Mouse (Mus musculus) retina, embryonic 14.5 days (tissue): ENCODE results near the gene Mreg.

Experiments
- DNase-seq: peaks from one replicate; pipeline ENCODE4 v3.0.0-alpha.2; 2015; ENCODE audit warnings: low spot score

Mreg gene

DNA sequence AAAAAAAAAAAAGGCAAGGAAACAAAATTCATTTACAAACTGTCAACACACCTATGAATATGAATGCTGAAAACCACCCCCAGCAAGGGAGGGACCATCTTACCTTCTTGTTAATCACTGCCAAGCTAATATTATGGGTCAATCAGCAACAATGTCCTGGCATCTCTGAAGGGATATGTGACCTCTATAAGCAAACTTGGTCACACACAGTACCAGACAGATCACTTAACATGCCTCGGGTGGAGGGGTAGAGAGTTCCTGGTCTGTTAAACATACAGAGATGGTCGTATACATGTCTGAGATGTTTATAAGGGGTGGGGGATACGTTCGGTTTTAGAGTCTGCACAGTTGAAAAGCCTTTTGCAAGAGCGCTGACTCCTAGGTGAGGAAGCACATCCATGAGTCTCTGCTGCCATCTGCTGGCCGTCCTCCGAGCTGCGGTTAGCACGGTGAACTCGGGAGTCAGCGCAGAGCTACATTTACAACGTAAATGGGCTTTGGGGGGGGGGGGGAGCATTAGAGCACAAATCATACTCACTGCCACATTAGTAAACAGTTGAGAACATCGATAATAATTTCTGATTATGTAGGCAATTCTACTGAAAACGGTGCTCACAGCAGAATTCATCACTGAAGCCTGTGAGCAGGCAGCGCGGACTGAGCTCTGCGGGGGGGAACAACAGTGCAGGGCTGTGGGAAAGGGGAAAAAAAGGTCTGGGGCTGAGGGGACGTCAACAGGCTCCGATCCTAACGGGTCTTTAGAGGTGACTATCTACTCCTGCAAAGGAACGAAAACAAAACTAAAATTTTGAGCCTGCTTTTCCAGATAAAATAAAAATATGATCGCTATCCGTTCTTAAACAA, 88.4 kb downstream of the Mreg start:
- peak; percentile 95 for DNase-seq

DNA sequence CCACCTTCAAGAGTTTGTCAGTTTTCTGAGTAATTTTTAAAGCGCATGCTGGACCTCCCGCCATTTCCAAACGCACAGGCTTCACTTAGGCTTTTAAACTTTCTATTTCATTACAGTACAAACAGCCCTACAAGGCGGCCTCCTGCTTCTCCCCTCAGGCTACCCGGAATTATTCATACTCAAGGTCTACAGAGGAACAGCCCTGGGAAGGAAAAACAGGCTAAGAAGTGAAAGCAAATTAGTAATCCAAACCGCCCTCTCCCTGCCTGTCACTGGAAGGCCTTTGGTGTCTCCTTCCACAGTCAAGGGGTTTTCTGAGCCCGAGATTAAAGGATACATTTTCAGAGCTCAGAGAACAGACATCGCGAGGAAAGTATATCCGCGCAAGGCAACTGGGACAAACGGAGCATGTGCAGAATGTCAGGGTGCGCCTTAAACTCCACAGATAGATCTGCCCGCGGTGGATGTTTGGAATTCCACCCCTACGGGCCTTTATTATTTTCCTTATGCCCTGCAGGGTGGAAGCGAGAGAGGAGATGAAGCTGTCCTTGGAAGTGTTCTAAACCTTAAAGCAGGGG, 90.4 kb downstream of the Mreg start:
- no peak for DNase-seq

DNA sequence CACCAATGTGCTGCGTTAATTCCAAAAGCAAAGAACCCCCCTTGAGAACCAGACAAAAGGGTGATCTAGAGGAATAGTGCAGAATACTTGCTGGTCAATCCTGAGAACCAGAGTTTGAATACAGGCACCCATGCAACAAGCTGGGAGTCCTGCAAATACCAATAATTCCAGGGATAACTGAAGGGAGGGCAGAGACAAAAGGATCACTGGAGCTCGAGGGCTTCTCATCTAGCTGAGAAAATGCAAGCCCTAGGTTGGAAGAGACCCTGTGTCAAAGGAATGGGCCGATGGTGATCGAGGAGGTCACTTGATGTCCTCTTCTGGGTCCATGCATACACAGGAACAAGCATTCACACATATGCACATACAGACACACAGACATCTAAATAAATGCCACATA, 92.1 kb downstream of the Mreg start:
- DNase-seq = no peak

DNA sequence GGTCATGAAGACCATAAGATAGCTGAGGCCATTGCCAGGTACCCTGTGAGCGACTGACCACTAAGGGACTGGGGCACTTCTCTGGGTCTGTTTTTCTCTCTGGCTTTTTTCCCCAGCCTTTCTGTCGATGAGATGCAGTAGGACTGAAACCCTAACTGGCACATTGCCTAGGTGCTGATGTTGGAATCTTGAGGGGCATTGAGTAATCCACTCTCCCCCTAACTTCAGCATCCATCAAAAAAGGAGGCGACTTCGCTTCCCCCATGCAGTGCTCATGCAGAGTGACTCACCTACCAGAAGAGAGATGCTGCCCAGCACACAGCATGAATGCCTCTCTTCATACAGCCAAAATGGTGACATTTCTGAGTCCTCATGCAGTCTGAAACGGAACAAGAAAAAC, 97.9 kb downstream of the Mreg start:
- DNase-seq = no peak
